Mouse (Mus musculus): ENCODE data around the gene Galnt2.

DNA sequence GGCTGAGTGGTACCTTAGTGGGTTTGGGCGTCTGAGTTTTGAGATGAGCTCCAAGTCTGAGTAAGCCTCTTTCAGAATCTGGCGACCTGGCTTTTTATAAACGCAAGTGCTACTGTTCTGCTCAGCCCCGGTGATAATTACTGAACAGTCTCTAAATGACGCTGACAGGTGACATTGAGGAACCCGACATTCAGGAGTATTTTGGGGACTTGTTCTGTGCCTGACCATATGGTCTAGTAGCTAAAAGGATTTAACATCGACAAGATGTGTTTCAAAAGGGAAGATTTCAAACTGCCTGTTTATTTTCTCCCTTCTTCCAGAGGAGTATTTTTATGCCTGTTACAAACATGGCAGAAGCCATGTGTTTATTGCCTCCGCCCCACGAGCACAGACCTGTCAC, 61.8 kb downstream of the Galnt2 start:
- TF ChIP-seq CTCF (IDR thresholded peaks at IDR 0.05; ENCODE audit: low read depth, low read length) = no peak
- no peak for TF ChIP-seq EP300 (IDR thresholded peaks at IDR 0.05; ENCODE audit: insufficient read depth, low read depth, low read length)

Data from ES-Bruce4 (cell line).